Mouse (Mus musculus) cortical plate, adult 2 months (tissue): Measurements from ENCODE around the gene Arl2. TPM values are rescaled to one million over a fixed set of nuclear protein-coding genes. Genes with fewer than 3 reads are reported as not detected.

Source experiments
- H3K27ac ChIP-seq: fragments of 200-500 bp; 2 replicates; pipeline ENCODE4 v1.5.1; 2012; ENCODE audit warnings: low read length, control low read depth, inconsistent platforms; ENCODE audit not compliant: insufficient read depth
- H3K4me1 ChIP-seq: fragments of 200-500 bp; 2 replicates; pipeline ENCODE4 v1.6.1; 2011; ENCODE audit warnings: low read length; ENCODE audit not compliant: control insufficient read depth, insufficient read depth
- H3K4me3 ChIP-seq: fragments of 200-500 bp; 2 replicates; pipeline ENCODE4 v1.5.1; 2011; ENCODE audit warnings: mild to moderate bottlenecking, low read length, control low read depth; ENCODE audit not compliant: insufficient read depth
- CTCF ChIP-seq: fragments of 200-500 bp; IDR thresholded peaks from 2 replicates; pipeline ENCODE4 v1.5.1; 2011; ENCODE audit warnings: mild to moderate bottlenecking, control low read depth, low read length; ENCODE audit not compliant: insufficient read depth; ENCODE audit errors: extremely low read depth
- POLR2A ChIP-seq: fragments of 200-500 bp; IDR thresholded peaks from 2 replicates; pipeline ENCODE4 v1.6.1; 2011; ENCODE audit warnings: mild to moderate bottlenecking, low read length, control low read depth; ENCODE audit not compliant: insufficient read depth; ENCODE audit errors: extremely low read depth
- polyA plus RNA-seq: library from polyadenylated mRNA; depleted of rRNA; stranded (reverse); fragments of >200 nt; gene quantifications from 2 replicates; pipeline ENCODE4 v1.2.3, GENCODE M21; 2012; rRNA removed

Arl2 gene
- polyA plus RNA-seq, 1 experiment: 135 TPM

DNA sequence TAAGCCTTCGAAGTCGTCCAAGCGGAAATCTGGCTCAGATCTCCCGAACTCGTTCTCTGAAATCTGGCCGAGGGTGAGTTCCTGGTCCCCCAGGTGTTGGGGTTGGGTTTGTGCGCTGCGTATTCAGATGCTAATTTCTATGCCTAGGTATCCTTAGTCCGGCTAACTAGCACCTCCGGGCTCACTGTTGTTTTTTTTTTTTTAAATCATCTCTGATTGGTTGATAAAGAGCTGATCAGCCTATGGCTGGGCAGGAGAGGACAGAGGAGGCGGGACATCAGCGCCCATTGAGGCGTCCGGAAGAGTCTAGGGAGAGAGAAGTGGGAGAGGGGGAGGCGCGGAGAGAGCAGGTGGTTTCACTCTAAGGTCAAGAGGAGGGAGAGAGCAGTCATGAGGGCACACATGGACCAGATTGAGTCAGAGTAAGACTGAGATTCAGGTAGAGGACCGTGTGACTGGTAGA, 55.9 kb downstream of the Arl2 start:
- H3K4me3 ChIP-seq: no peak overlapping the region; the same call in 1 of the 2 replicates
- TF ChIP-seq CTCF (no peak), POLR2A (no peak)
- 0 out of 2 replicates have a peak, but pooled peaks cover 3% of the 10 kb centered on the region for H3K4me1 ChIP-seq
- no peak overlapping the region for H3K27ac ChIP-seq

DNA sequence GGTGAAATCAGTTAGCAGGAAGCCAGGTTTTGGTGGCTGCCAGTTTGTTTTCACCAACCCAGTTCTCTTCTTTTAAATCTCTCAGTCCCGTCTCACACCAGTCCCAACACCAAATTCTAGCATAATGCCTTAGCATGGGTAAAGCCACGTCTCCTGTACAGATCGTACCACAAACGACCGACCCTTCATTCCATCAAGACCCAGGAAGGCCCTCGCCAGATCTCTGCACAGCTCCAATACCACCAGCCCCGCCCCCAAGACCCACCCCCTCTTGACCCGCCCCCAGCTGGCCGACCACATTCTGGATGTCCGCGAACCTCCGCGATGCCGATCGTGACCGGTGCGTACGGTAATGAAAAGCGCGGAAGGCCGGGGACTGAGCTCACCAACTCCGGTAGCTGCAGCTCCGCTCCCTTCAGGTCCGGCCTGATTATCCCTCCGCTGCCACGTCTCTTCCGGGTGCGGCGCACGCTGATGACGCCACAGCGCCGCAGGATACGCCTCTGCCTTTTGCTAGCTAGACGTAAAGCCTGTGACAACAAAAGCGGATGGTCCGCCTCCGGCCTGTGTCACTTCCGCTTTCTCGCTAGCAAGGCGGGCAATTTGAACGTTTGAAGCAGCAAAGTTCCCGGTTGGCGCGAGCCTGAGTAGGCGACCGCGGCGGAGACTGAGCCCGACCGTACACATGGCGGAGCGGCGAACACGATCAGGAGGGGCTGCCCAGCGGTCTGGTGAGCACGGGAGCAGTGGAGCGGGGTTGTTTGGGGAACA, 56.7 kb downstream of the Arl2 start, which contains the start of the genes Zfpl1 and Cdca5:
Gene Zfpl1 (minus strand): TSS at position 479 of the 771 bp plus-strand sequence.
Gene Cdca5 (plus strand): TSS at position 506 of the 771 bp plus-strand sequence.
- TF ChIP-seq POLR2A (peak; percentile 70; the same call in 1 of the 2 replicates), CTCF (no peak)
- Histone ChIP-seq H3K4me1 (0 out of 2 replicates have a peak, but pooled peaks cover 3% of the 10 kb centered on the region), H3K27ac (no peak within 1 kb of the TSS)

More for the DNA sequence above, 56.7 kb downstream of the Arl2 start, which contains the start of the genes Zfpl1 and Cdca5:
- H3K4me3 ChIP-seq: peak within 1 kb of the TSS; percentile 53

Other genes with a start within 250 kb of the Arl2 start
- 3.6 and 4.0 TPM in 2 replicates for gene Tigd3, start 247.4 kb downstream of the Arl2 start, polyA plus RNA-seq
- gene Dpf2, start 228.5 kb downstream of the Arl2 start, polyA plus RNA-seq: 96.2 and 99.0 TPM in 2 replicates
- 12.6 and 16.4 TPM in 2 replicates for gene Cdc42ep2, start 216.7 kb downstream of the Arl2 start, polyA plus RNA-seq
- 11.7 and 12.9 TPM in 2 replicates for gene Pola2, start 177.3 kb downstream of the Arl2 start, polyA plus RNA-seq
- not detected in 2 replicates for gene Slc22a20, start 155.4 kb downstream of the Arl2 start, polyA plus RNA-seq
- gene Capn1, start 125.7 kb downstream of the Arl2 start, polyA plus RNA-seq: 18.5 and 20.1 TPM in 2 replicates
- 25.4 and 27.5 TPM in 2 replicates for gene Syvn1, start 95.0 kb downstream of the Arl2 start, polyA plus RNA-seq
- 41.4 and 44.4 TPM in 2 replicates for gene Mrpl49, start 83.8 kb downstream of the Arl2 start, polyA plus RNA-seq
- 920 and 922 TPM in 2 replicates for gene Fau, start 83.7 kb downstream of the Arl2 start, polyA plus RNA-seq
- gene Znhit2, start 80.4 kb downstream of the Arl2 start, polyA plus RNA-seq: 58.0 and 58.9 TPM in 2 replicates
- 59.3 and 60.1 TPM in 2 replicates for gene Tm7sf2, start 73.2 kb downstream of the Arl2 start, polyA plus RNA-seq
- 97.2 and 98.2 TPM in 2 replicates for gene Vps51, start 64.3 kb downstream of the Arl2 start, polyA plus RNA-seq
- not detected in 2 replicates for gene Tmem262, start 61.5 kb downstream of the Arl2 start, polyA plus RNA-seq
- gene Gm28374, start 59.3 kb downstream of the Arl2 start, polyA plus RNA-seq: 0.67 and 0.83 TPM in 2 replicates
- 81.1 and 83.9 TPM in 2 replicates for gene Zfpl1, start 56.6 kb downstream of the Arl2 start, polyA plus RNA-seq
- 0.15 and 0.44 TPM in 2 replicates for gene Cdca5, start 56.6 kb downstream of the Arl2 start, polyA plus RNA-seq
- gene AC131692.1, start 47.1 kb downstream of the Arl2 start, polyA plus RNA-seq: not detected in 2 replicates
- 0.13 and 0.21 TPM in 2 replicates for gene Naaladl1, start 35.8 kb downstream of the Arl2 start, polyA plus RNA-seq
- 31.8 and 35.1 TPM in 2 replicates for gene Sac3d1, start 22.9 kb downstream of the Arl2 start, polyA plus RNA-seq
- 63.8 and 68.9 TPM in 2 replicates for gene Snx15, start 13.2 kb downstream of the Arl2 start, polyA plus RNA-seq
- 0.50 and 0.57 TPM in 2 replicates for gene Batf2, start 565 bp downstream of the Arl2 start, polyA plus RNA-seq
- 0.09 and 0.23 TPM in 2 replicates for gene Majin, start 42.8 kb upstream of the Arl2 start, polyA plus RNA-seq
- gene Gpha2, start 84.8 kb upstream of the Arl2 start, polyA plus RNA-seq: 0.21 TPM in 1 of 2 replicates, not detected in the other
- 154 and 160 TPM in 2 replicates for gene Ppp2r5b, start 94.3 kb upstream of the Arl2 start, polyA plus RNA-seq
- gene Atg2a, start 100.1 kb upstream of the Arl2 start, polyA plus RNA-seq: 28.9 and 31.0 TPM in 2 replicates
- 48.2 and 49.2 TPM in 2 replicates for gene Ehd1, start 135.2 kb upstream of the Arl2 start, polyA plus RNA-seq
- gene Cdc42bpg, start 164.9 kb upstream of the Arl2 start, polyA plus RNA-seq: 2.1 and 2.4 TPM in 2 replicates
- gene Men1, start 193.4 kb upstream of the Arl2 start, polyA plus RNA-seq: 75.2 and 76.5 TPM in 2 replicates
- 237 and 248 TPM in 2 replicates for gene Map4k2, start 199.6 kb upstream of the Arl2 start, polyA plus RNA-seq
- gene Sf1, start 222.1 kb upstream of the Arl2 start, polyA plus RNA-seq: 145 and 149 TPM in 2 replicates
- 40.9 and 46.2 TPM in 2 replicates for gene Pygm, start 242.9 kb upstream of the Arl2 start, polyA plus RNA-seq